Mouse (Mus musculus): ENCODE data around the gene Sergef.

DNA sequence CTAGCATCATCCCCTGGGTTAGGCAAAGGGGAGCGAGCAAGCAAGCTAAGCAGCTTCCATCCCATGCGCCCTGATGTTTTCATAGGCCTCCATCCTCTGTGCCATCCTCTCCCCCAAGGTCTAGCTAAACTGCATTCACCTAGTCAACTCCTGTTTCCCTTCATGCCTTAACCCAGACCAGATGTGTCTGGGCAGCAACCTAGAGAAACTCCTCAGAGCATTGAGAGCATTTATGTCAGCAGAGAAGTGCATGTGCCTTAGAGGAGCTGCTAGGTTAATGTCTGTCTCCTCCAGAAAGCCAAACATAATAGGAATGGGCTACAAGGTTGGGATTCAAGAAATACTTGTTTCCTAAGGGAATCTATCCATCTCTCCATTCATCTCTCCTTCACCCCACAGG, 42.6 kb downstream of the Sergef start:
- TF ChIP-seq POLR2A (IDR thresholded peaks at IDR 0.05; ENCODE audit: low read depth, low read length) (no peak), CTCF (IDR thresholded peaks at IDR 0.05; ENCODE audit: extremely low read depth, insufficient read length, insufficient replicate concordance, low read depth, low read length) (no peak)

Measured in small intestine, adult 2 months (tissue).